In the genomic region with DNA sequence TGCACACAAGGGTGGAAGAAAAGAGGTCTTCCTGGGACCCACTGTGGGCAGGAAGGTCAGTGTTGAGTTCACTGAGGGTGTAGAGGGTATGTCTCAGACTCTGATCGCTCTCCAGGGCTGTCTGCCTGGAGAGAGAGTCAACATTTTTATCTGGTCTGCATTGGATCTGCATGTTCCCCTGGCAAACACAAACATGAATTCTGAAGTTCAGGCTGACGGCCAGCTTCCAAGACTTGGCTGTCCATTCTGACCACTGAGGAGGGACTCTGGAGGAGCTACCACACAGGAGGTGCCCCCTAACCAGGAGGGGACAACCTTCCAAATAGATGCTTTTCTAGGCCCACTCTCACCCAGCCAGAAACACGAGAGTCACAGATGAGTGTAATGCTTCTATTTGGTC, we compare ENCODE assay signal across 7 mouse cellular contexts. TPM values are rescaled to one million over a fixed set of nuclear protein-coding genes. Genes with fewer than 3 reads are reported as not detected.
DNase-seq lines count a peak whose midpoint lies in the region; ATAC-seq and TF ChIP-seq lines count a peak whose summit lies in the region.

No protein-coding gene starts in this region.

- no peaks in the 10 kb centered on the region for H3K27me3 ChIP-seq in spleen, adult 2 months (ENCODE audit: control insufficient read depth, insufficient read depth, low read length)
- no peaks in the 10 kb centered on the region for H3K27me3 ChIP-seq in forebrain, embryonic 10.5 days (ENCODE audit: poor library complexity, severe bottlenecking)
- H3K27me3 ChIP-seq in hindbrain, embryonic 13.5 days: no peaks in the 10 kb centered on the region
- H3K27me3 ChIP-seq in midbrain, embryonic 10.5 days (ENCODE audit: low read depth, poor library complexity, severe bottlenecking): no peaks in the 10 kb centered on the region

- ATAC-seq in hindbrain, embryonic 13.5 days (ENCODE audit: low FRiP score): no peak; the same call in 1 of the 2 replicates

- no peak overlapping the region for H3K27ac ChIP-seq in spleen, adult 2 months (ENCODE audit: insufficient read depth, low read length)
- H3K27ac ChIP-seq in forebrain, embryonic 10.5 days: peak overlapping the region; percentile 100
- peak overlapping the region; percentile 97 for H3K27ac ChIP-seq in hindbrain, embryonic 13.5 days
- peak overlapping the region; percentile 100 for H3K27ac ChIP-seq in midbrain, embryonic 10.5 days (replicated peaks)

- H3K4me3 ChIP-seq in spleen, adult 2 months (ENCODE audit: extremely low read depth, insufficient read depth, insufficient read length): peak overlapping the region; percentile 98; the same call in 1 of the 2 replicates
- peak overlapping the region; percentile 100 for H3K4me3 ChIP-seq in forebrain, embryonic 10.5 days
- peak overlapping the region; percentile 99 for H3K4me3 ChIP-seq in hindbrain, embryonic 13.5 days
- peak overlapping the region; percentile 100 for H3K4me3 ChIP-seq in midbrain, embryonic 10.5 days

- no peak for TF ChIP-seq CTCF in spleen, adult 2 months (IDR thresholded peaks at IDR 0.05; ENCODE audit: extremely low read depth, insufficient read depth, insufficient read length, insufficient replicate concordance)

- WGBS in spleen, adult 2 months: 74% methylated on average over 3 of the region's 3 CpGs
- 87% methylated on average over 3 of the region's 3 CpGs for WGBS in forebrain, embryonic 10.5 days
- 82% methylated on average over 3 of the region's 3 CpGs for WGBS in hindbrain, embryonic 13.5 days
- WGBS in midbrain, embryonic 10.5 days: 73% methylated on average over 3 of the region's 3 CpGs

- H3K36me3 ChIP-seq in spleen, adult 2 months (ENCODE audit: control insufficient read depth, insufficient read depth, low read length): no peaks in the 10 kb centered on the region; the same call in 1 of the 2 replicates
- H3K36me3 ChIP-seq in forebrain, embryonic 10.5 days (replicated peaks): peaks cover 28% of the 10 kb centered on the region
- no peaks in the 10 kb centered on the region for H3K36me3 ChIP-seq in hindbrain, embryonic 13.5 days
- H3K36me3 ChIP-seq in midbrain, embryonic 10.5 days: peaks cover 37% of the 10 kb centered on the region

- no peak for TF ChIP-seq POLR2A in spleen, adult 2 months (IDR thresholded peaks at IDR 0.05; ENCODE audit: low read depth, low read length)

- no peaks in the 10 kb centered on the region for H3K9me3 ChIP-seq in forebrain, embryonic 10.5 days
- no peaks in the 10 kb centered on the region for H3K9me3 ChIP-seq in hindbrain, embryonic 13.5 days
- no peaks in the 10 kb centered on the region for H3K9me3 ChIP-seq in midbrain, embryonic 10.5 days (replicated peaks)

- H3K4me2 ChIP-seq in hindbrain, embryonic 13.5 days: peak overlapping the region; percentile 64

- H3K4me1 ChIP-seq in spleen, adult 2 months (ENCODE audit: control insufficient read depth, insufficient read depth, insufficient read length): peaks cover 9% of the 10 kb centered on the region; the same call in 1 of the 2 replicates
- peaks cover 51% of the 10 kb centered on the region for H3K4me1 ChIP-seq in forebrain, embryonic 10.5 days
- H3K4me1 ChIP-seq in hindbrain, embryonic 13.5 days (replicated peaks): peaks cover 56% of the 10 kb centered on the region
- H3K4me1 ChIP-seq in midbrain, embryonic 10.5 days: peaks cover 40% of the 10 kb centered on the region

- peak overlapping the region; percentile 100 for H3K9ac ChIP-seq in hindbrain, embryonic 13.5 days

- intact Hi-C loops in left cerebral cortex, postnatal 10 days (cut with DNase I): no loop called here

- DNase-seq in spleen, adult 2 months (ENCODE audit: low read depth in 1 of 2, low spot score in 2 of 2): no peak
- DNase-seq in spleen, adult 18-20 months: no peak
- DNase-seq in forebrain, embryonic 10.5 days (ENCODE audit: extremely low spot score, low spot score): no peak
- no peak for DNase-seq in midbrain, embryonic 10.5 days (ENCODE audit: low spot score)
- DNase-seq in left cerebral cortex, postnatal 10 days (ENCODE audit: extremely low spot score in 1 of 2, low spot score in 2 of 2): no peak
- DNase-seq in right cerebral cortex, adult 2 months (ENCODE audit: low spot score in 2 of 2): no peak

RNA-seq across cellular contexts. Expression of a gene that starts 0.7 kb away (rescaled TPM):
- polyA plus RNA-seq in spleen, adult 2 months (2012; rRNA removed): 48.6 and 49.2 TPM in 2 replicates
- polyA plus RNA-seq in forebrain, embryonic 10.5 days (2016; fragmentation: Nextera tagmentation; extraction: Ambion mirVana): 120 and 123 TPM in 2 replicates
- polyA plus RNA-seq in hindbrain, embryonic 13.5 days (2015; fragmentation: Nextera tagmentation; extraction: Ambion mirVana): 147 and 148 TPM in 2 replicates
- 120 and 136 TPM in 2 replicates for polyA plus RNA-seq in midbrain, embryonic 10.5 days (2016; fragmentation: Nextera tagmentation; extraction: Ambion mirVana)
- 100 to 1,000 TPM; 112 to 119 TPM for total RNA-seq in left cerebral cortex, postnatal 10 days (2021)

RNA-seq across cellular contexts. Expression of a gene that starts 43.5 kb away (rescaled TPM):
- polyA plus RNA-seq in spleen, adult 2 months (2012; rRNA removed): 16.1 and 23.1 TPM in 2 replicates
- 147 and 194 TPM in 2 replicates for polyA plus RNA-seq in forebrain, embryonic 10.5 days (2016; fragmentation: Nextera tagmentation; extraction: Ambion mirVana)
- 11.7 and 14.9 TPM in 2 replicates for polyA plus RNA-seq in hindbrain, embryonic 13.5 days (2015; fragmentation: Nextera tagmentation; extraction: Ambion mirVana)
- polyA plus RNA-seq in midbrain, embryonic 10.5 days (2016; fragmentation: Nextera tagmentation; extraction: Ambion mirVana): 120 and 215 TPM in 2 replicates
- total RNA-seq in left cerebral cortex, postnatal 10 days (2021): 1 to 10 TPM; 3.6 to 5.1 TPM

RNA-seq across cellular contexts. Expression of a gene that starts 47.4 kb away (rescaled TPM):
- polyA plus RNA-seq in spleen, adult 2 months (2012; rRNA removed): 63.0 and 79.5 TPM in 2 replicates
- not detected in 2 replicates for polyA plus RNA-seq in forebrain, embryonic 10.5 days (2016; fragmentation: Nextera tagmentation; extraction: Ambion mirVana)
- polyA plus RNA-seq in hindbrain, embryonic 13.5 days (2015; fragmentation: Nextera tagmentation; extraction: Ambion mirVana): not detected in 2 replicates
- not detected in 2 replicates for polyA plus RNA-seq in midbrain, embryonic 10.5 days (2016; fragmentation: Nextera tagmentation; extraction: Ambion mirVana)
- not detected for total RNA-seq in left cerebral cortex, postnatal 10 days (2021)

RNA-seq across cellular contexts. Expression of a gene that starts 59.1 kb away (rescaled TPM):
- polyA plus RNA-seq in spleen, adult 2 months (2012; rRNA removed): 0.47 and 0.78 TPM in 2 replicates
- polyA plus RNA-seq in forebrain, embryonic 10.5 days (2016; fragmentation: Nextera tagmentation; extraction: Ambion mirVana): 7.9 and 8.6 TPM in 2 replicates
- 4.8 and 5.4 TPM in 2 replicates for polyA plus RNA-seq in hindbrain, embryonic 13.5 days (2015; fragmentation: Nextera tagmentation; extraction: Ambion mirVana)
- polyA plus RNA-seq in midbrain, embryonic 10.5 days (2016; fragmentation: Nextera tagmentation; extraction: Ambion mirVana): 5.9 and 6.2 TPM in 2 replicates
- 1 to 10 TPM; 8.1 to 8.4 TPM for total RNA-seq in left cerebral cortex, postnatal 10 days (2021)

Comparison
In these comparisons a context has a peak if more than half of its experiments do, and no peak if none do; other contexts are left out.
1. RNA of a gene that starts 47.4 kb away (polyA plus RNA-seq): 63.0 to 79.5 TPM in spleen, adult 2 months; not detected in hindbrain, embryonic 13.5 days, not detected in forebrain, embryonic 10.5 days and not detected in midbrain, embryonic 10.5 days; every median in the first group is over 10 times any median in the second.
2. Peak in every context shown above with its lines, with median percentiles within 50 percentile points of each other: H3K4me3 ChIP-seq.